Mouse (Mus musculus) 3T3-L1 (cell line): ENCODE measurements around the gene Gm10139.
"Not testable (repeated sequence)": the region's sequence is repeated elsewhere in the genome, so short reads cannot be mapped to it uniquely, and the experiment has no call there.

Source experiments
- DNase-seq: peaks from one replicate; pipeline ENCODE4 v3.0.0-alpha.2; 2015; ENCODE audit warnings: low read depth, low spot score

The Gm10139 gene

GRCm38 (mm10) chr13:65512378-65512777, at the start of gene Gm10139:
Gene Gm10139 (plus strand): TSS chr13:65512678.
- DNase-seq = not testable (repeated sequence)

- DNase-seq = not testable (repeated sequence)
Measured at GRCm38 (mm10) chr13:65557636-65558035, 45.2 kb downstream of the Gm10139 start.
